Mouse (Mus musculus): Measurements from ENCODE around the gene Epp13. TPM values are rescaled to one million over a fixed set of nuclear protein-coding genes. Genes with fewer than 3 reads are reported as not detected.
"Not testable (repeated sequence)": the region's sequence is repeated elsewhere in the genome, so short reads cannot be mapped to it uniquely, and the experiment has no call there.

Epp13 gene
- polyA plus RNA-seq, 1 experiment = not detected

GRCm38 (mm10) chr7:6239787-6240186, 12.7 kb upstream of the Epp13 start:
- H3K4me3 ChIP-seq (ENCODE audit: insufficient read depth, poor library complexity, severe bottlenecking) = no peak overlapping the region
- no peaks in the 10 kb centered on the region for H3K79me2 ChIP-seq (ENCODE audit: control insufficient read depth, insufficient read depth)
- peaks cover 17% of the 10 kb centered on the region for H3K27me3 ChIP-seq (ENCODE audit: control insufficient read depth, insufficient read depth, insufficient read length)
- H3K36me3 ChIP-seq (ENCODE audit: control insufficient read depth, insufficient read depth) = no peaks in the 10 kb centered on the region
- no peaks in the 10 kb centered on the region for H3K79me3 ChIP-seq (ENCODE audit: low read depth)
- H3ac ChIP-seq (ENCODE audit: control insufficient read depth, insufficient read length, low read depth) = no peak overlapping the region
- no peak for TF ChIP-seq MYOG (IDR thresholded peaks at IDR 0.05; ENCODE audit: control insufficient read depth, extremely low read depth, insufficient read length)
- TF ChIP-seq FOSL1 (IDR thresholded peaks at IDR 0.05; ENCODE audit: insufficient read depth, low read length, poor library complexity, severe bottlenecking) = no peak
- TF ChIP-seq MAX (IDR thresholded peaks at IDR 0.05) = no peak
- no peak for TF ChIP-seq CEBPB (IDR thresholded peaks at IDR 0.05; ENCODE audit: low read depth)
- TF ChIP-seq CTCF (IDR thresholded peaks at IDR 0.05; ENCODE audit: control insufficient read depth, insufficient read depth, insufficient read length) = no peak
- no peak for TF ChIP-seq USF1 (IDR thresholded peaks at IDR 0.05; ENCODE audit: low read depth)
- no peak for TF ChIP-seq MYOD1 (IDR thresholded peaks at IDR 0.05; ENCODE audit: control insufficient read depth, insufficient read length, low read depth)

GRCm38 (mm10) chr7:6240841-6241425, 11.6 kb upstream of the Epp13 start:
- peak; percentile 18 for TF ChIP-seq CTCF (IDR thresholded peaks at IDR 0.05; ENCODE audit: control insufficient read depth, insufficient read depth, insufficient read length)
- not testable (repeated sequence) for H3ac ChIP-seq (ENCODE audit: control insufficient read depth, insufficient read length, low read depth); H3K79me2 ChIP-seq (ENCODE audit: control insufficient read depth, insufficient read depth); H3K36me3 ChIP-seq (ENCODE audit: control insufficient read depth, insufficient read depth); H3K4me3 ChIP-seq (ENCODE audit: insufficient read depth, poor library complexity, severe bottlenecking); H3K79me3 ChIP-seq (ENCODE audit: low read depth)
- peaks cover 17% of the 10 kb centered on the region for H3K27me3 ChIP-seq (ENCODE audit: control insufficient read depth, insufficient read depth, insufficient read length)

DNA sequence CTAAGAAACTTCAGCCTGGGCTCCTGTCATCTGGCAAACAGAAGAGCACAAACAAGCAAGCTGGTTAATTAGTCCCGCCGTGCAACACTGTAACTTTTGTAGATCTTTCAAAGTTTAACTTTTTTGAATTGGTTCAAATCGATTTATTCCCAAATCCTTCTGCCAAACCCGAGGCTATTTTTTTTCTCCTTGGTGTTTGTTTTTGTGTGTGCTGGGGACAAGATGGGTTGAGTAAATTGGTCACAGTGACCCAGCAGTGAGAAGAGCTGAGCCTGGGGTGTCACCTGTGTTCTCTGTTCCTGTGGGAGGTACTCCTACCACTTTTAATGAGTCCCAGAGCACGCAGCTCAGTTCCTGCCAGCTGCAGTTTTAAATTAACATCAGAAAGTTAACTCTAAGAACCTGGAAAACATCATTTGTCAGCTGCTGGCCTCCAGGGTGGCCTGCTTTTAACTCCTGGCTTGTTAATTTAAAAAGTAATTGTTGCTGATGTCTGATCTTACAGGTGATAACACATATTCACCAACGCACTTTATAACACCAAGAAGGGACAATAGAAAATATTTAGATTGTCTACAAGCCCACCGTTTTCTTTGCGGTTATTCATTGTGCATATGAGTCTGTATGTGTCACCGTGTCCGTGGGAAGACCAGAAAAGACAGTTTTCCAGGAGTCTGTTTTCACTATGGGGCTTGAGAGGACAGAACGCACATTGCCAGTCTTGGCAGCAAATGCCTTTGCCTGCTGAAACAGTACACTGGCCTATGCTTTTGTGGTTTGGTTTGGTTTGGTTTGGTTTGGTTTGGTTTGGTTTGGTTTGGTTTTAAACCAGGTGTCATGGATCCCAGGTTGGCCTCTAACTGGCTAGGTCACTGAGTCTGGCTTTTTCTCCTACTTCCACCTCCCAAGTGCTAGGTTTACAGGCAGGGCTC, 7.9 kb upstream of the Epp13 start:
- no peak overlapping the region for H3K4me3 ChIP-seq (ENCODE audit: insufficient read depth, poor library complexity, severe bottlenecking)
- TF ChIP-seq MYOD1 (IDR thresholded peaks at IDR 0.05; ENCODE audit: control insufficient read depth, insufficient read length, low read depth) (no peak), CTCF (IDR thresholded peaks at IDR 0.05; ENCODE audit: control insufficient read depth, insufficient read depth, insufficient read length) (no peak), CEBPB (IDR thresholded peaks at IDR 0.05; ENCODE audit: low read depth) (no peak), USF1 (IDR thresholded peaks at IDR 0.05; ENCODE audit: low read depth) (no peak), MYOG (IDR thresholded peaks at IDR 0.05; ENCODE audit: control insufficient read depth, extremely low read depth, insufficient read length) (no peak), FOSL1 (IDR thresholded peaks at IDR 0.05; ENCODE audit: insufficient read depth, low read length, poor library complexity, severe bottlenecking) (no peak), MAX (IDR thresholded peaks at IDR 0.05) (no peak)
- H3K79me2 ChIP-seq (ENCODE audit: control insufficient read depth, insufficient read depth) = no peaks in the 10 kb centered on the region
- no peak overlapping the region for H3ac ChIP-seq (ENCODE audit: control insufficient read depth, insufficient read length, low read depth)
- H3K27me3 ChIP-seq (ENCODE audit: control insufficient read depth, insufficient read depth, insufficient read length) = peaks cover 5% of the 10 kb centered on the region
- no peaks in the 10 kb centered on the region for H3K79me3 ChIP-seq (ENCODE audit: low read depth)
- H3K36me3 ChIP-seq (ENCODE audit: control insufficient read depth, insufficient read depth) = no peaks in the 10 kb centered on the region

DNA sequence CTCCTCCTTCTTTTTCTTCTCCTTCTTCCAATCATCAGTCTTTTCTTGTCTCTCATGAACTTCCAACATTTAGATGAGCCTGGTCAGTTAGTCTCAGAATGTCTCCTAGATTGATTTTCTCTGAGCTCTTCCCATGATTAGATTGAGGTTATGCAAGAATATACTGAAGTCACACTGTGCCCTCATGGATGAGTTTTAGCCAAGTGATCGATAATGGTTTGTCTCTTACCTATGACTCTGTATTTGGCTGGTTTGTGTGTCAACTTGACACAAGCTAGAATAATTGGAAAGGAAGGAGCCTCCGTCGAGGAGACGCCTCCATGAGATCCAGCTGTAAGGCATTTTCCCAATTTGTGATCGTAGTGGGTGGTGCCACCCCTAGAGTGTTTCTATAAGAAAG, 1.9 kb downstream of the Epp13 start:
- Histone ChIP-seq H3K79me3 (ENCODE audit: low read depth) (no peaks in the 10 kb centered on the region), H3K36me3 (ENCODE audit: control insufficient read depth, insufficient read depth) (no peaks in the 10 kb centered on the region), H3ac (ENCODE audit: control insufficient read depth, insufficient read length, low read depth) (no peak overlapping the region), H3K79me2 (ENCODE audit: control insufficient read depth, insufficient read depth) (no peaks in the 10 kb centered on the region), H3K4me3 (ENCODE audit: insufficient read depth, poor library complexity, severe bottlenecking) (no peak overlapping the region), H3K27me3 (ENCODE audit: control insufficient read depth, insufficient read depth, insufficient read length) (no peaks in the 10 kb centered on the region)
- TF ChIP-seq MAX (IDR thresholded peaks at IDR 0.05) = no peak
- no peak for TF ChIP-seq USF1 (IDR thresholded peaks at IDR 0.05; ENCODE audit: low read depth)
- no peak for TF ChIP-seq MYOD1 (IDR thresholded peaks at IDR 0.05; ENCODE audit: control insufficient read depth, insufficient read length, low read depth)

DNA sequence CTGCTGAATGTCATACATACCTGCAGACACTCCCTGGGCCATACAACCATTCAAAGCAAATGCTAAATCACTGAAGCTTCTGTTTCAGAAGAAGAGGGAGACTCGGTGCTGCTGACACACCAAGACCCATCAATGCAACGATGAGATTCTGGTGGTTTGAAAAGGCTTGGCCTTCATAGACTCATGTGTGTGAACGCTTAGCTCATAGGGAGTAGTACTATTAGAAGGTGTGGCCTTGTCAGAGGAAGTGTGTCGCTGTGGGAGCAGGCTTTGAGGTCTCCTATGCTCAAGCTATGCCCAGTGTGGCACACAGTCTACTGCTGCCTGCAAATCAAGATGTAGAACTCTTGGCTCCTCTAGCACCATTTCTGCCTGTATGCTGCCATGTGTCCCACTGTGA, 4.9 kb downstream of the Epp13 start:
- Histone ChIP-seq H3ac (ENCODE audit: control insufficient read depth, insufficient read length, low read depth) (no peak overlapping the region), H3K79me2 (ENCODE audit: control insufficient read depth, insufficient read depth) (no peaks in the 10 kb centered on the region)
- TF ChIP-seq USF1 (IDR thresholded peaks at IDR 0.05; ENCODE audit: low read depth) (no peak), MYOD1 (IDR thresholded peaks at IDR 0.05; ENCODE audit: control insufficient read depth, insufficient read length, low read depth) (no peak), FOSL1 (IDR thresholded peaks at IDR 0.05; ENCODE audit: insufficient read depth, low read length, poor library complexity, severe bottlenecking) (no peak), CTCF (IDR thresholded peaks at IDR 0.05; ENCODE audit: control insufficient read depth, insufficient read depth, insufficient read length) (no peak), CEBPB (IDR thresholded peaks at IDR 0.05; ENCODE audit: low read depth) (no peak), MAX (IDR thresholded peaks at IDR 0.05) (no peak), MYOG (IDR thresholded peaks at IDR 0.05; ENCODE audit: control insufficient read depth, extremely low read depth, insufficient read length) (no peak)

More for the DNA sequence above, 4.9 kb downstream of the Epp13 start:
- Histone ChIP-seq H3K36me3 (ENCODE audit: control insufficient read depth, insufficient read depth) (no peaks in the 10 kb centered on the region), H3K27me3 (ENCODE audit: control insufficient read depth, insufficient read depth, insufficient read length) (no peaks in the 10 kb centered on the region), H3K79me3 (ENCODE audit: low read depth) (no peaks in the 10 kb centered on the region), H3K4me3 (ENCODE audit: insufficient read depth, poor library complexity, severe bottlenecking) (no peak overlapping the region)
